Mouse (Mus musculus): ENCODE data around the gene Rhox7a. TPM values are rescaled to one million over a fixed set of nuclear protein-coding genes. Genes with fewer than 3 reads are reported as not detected.
"Not testable (repeated sequence)": the region's sequence is repeated elsewhere in the genome, so short reads cannot be mapped to it uniquely, and the experiment has no call there.

Rhox7a gene
- polyA plus RNA-seq (2015; fragmentation: Nextera tagmentation; extraction: Ambion mirVana), result not detected in 2 replicates

DNA sequence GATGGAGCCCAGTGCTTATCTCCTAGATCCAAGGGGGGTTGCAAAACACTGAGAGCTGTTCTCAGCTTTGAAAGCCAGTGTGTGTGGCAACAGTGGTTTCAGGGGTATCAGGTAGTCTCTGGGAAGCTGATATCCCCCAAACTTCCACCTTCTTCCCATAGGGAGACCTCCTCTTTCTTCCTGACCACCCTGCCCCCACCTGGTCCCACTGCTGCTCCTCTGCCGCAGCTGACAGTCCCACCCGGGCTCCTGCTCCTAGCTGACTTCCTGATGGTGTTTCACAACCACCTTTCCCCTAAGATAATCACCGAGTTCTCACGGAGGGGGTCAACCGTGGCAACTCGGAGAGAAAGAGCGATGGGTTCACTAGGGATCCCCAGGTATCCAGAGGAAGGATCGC, at the start of gene Rhox7a:
Rhox7a (plus strand) TSS at position 301 of the 400 bp plus-strand sequence.
- WGBS, result 77% methylated on average over 8 of the region's 8 CpGs
- H3K27me3 ChIP-seq (replicated peaks; ENCODE audit: control insufficient read depth, insufficient read depth, low read length); H3K4me2 ChIP-seq (replicated peaks; ENCODE audit: low read depth); H3K4me1 ChIP-seq (replicated peaks; ENCODE audit: control insufficient read depth, insufficient read depth, low read length); H3K36me3 ChIP-seq (ENCODE audit: control insufficient read depth, insufficient read depth); H3K27ac ChIP-seq (ENCODE audit: low read depth, low read length); ATAC-seq; H3K9ac ChIP-seq (ENCODE audit: low read depth, low read length); H3K4me3 ChIP-seq (ENCODE audit: low read depth, low read length); H3K9me3 ChIP-seq (ENCODE audit: control insufficient read depth): not testable (repeated sequence)

DNA sequence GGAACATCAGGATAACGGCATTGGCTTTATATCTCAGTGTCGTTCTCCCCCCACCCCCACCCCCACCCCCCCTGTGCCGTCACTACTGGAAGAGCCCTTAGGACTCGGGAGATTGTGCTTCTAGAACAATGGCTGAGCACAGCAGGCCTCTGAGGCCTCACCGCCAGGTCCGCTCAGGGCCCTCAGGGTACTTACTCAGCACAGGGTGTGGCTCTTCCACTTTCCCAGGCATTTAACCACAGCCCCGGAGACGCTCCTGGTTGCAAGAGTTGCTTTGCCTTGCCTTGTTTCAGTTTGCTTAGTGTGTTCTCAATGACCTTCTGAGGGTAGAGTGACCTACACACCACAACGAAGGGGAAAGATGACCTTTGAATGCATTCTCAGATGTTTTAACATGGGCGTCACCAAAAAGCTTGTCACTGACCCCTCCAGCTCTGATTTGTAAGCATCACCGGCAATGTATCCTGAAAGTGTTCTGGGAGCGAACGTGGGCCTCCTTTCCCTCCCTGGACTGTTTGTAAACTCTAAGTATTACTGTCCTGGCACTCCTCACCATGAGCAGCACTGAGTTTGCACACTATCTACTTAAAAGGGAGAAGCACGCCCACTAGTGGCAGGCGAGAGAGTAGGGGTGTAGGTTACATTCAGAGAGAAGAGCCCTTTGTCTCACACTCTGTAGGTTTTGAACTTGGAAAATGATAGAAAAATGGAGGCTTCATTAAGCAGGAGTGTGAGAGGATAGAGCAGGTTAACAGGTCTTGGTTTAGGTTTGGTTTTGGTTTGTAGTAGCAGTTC, 24.0 kb upstream of the Rhox7a start:
- Histone ChIP-seq H3K4me1 (replicated peaks; ENCODE audit: control insufficient read depth, insufficient read depth, low read length) (no peaks in the 10 kb centered on the region), H3K36me3 (ENCODE audit: control insufficient read depth, insufficient read depth) (no peaks in the 10 kb centered on the region), H3K9me3 (ENCODE audit: control insufficient read depth) (no peaks in the 10 kb centered on the region), H3K27me3 (replicated peaks; ENCODE audit: control insufficient read depth, insufficient read depth, low read length) (no peaks in the 10 kb centered on the region), H3K27ac (ENCODE audit: low read depth, low read length) (no peak overlapping the region), H3K4me2 (replicated peaks; ENCODE audit: low read depth) (no peak overlapping the region), H3K9ac (ENCODE audit: low read depth, low read length) (no peak overlapping the region), H3K4me3 (ENCODE audit: low read depth, low read length) (no peak overlapping the region)
- no peak for ATAC-seq
- TF ChIP-seq CTCF (IDR thresholded peaks at IDR 0.05; ENCODE audit: low read depth), result peak; percentile 44
- 73% methylated on average over 15 of the region's 15 CpGs for WGBS

DNA sequence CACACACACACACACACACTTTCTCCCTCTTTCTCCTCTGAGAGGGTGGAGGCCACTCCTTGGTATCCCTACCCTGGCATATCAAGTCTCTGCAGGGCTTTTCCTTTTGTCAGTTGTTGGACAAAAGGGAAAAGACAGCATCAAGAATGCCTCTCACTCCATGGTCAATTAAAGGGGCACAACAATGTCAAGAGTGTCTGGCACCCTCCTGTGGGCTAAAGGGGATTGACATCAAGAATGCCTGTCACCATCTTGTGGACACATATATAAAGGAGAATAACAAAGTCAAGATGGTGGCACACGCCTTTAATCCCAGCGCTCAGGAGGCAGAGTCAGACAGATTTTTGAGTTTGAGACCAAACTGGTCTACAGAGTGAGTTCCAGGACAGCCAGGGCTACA, 22.1 kb upstream of the Rhox7a start:
- Histone ChIP-seq H3K4me1 (replicated peaks; ENCODE audit: control insufficient read depth, insufficient read depth, low read length) (no peaks in the 10 kb centered on the region), H3K9me3 (ENCODE audit: control insufficient read depth) (no peaks in the 10 kb centered on the region), H3K36me3 (ENCODE audit: control insufficient read depth, insufficient read depth) (no peaks in the 10 kb centered on the region), H3K9ac (ENCODE audit: low read depth, low read length) (no peak overlapping the region), H3K27ac (ENCODE audit: low read depth, low read length) (no peak overlapping the region), H3K4me2 (replicated peaks; ENCODE audit: low read depth) (no peak overlapping the region), H3K4me3 (ENCODE audit: low read depth, low read length) (no peak overlapping the region), H3K27me3 (replicated peaks; ENCODE audit: control insufficient read depth, insufficient read depth, low read length) (no peaks in the 10 kb centered on the region)
- 0 out of 2 replicates have a peak, but pooled peaks have one; percentile 8 for TF ChIP-seq CTCF (IDR thresholded peaks at IDR 0.05; ENCODE audit: low read depth)
- no peak for ATAC-seq
- WGBS, result 82% methylated on average over 2 of the region's 2 CpGs

- Histone ChIP-seq H3K4me2 (replicated peaks; ENCODE audit: low read depth) (no peak overlapping the region), H3K9me3 (ENCODE audit: control insufficient read depth) (no peaks in the 10 kb centered on the region), H3K36me3 (ENCODE audit: control insufficient read depth, insufficient read depth) (no peaks in the 10 kb centered on the region), H3K4me3 (ENCODE audit: low read depth, low read length) (no peak overlapping the region), H3K27me3 (replicated peaks; ENCODE audit: control insufficient read depth, insufficient read depth, low read length) (no peaks in the 10 kb centered on the region), H3K4me1 (replicated peaks; ENCODE audit: control insufficient read depth, insufficient read depth, low read length) (no peaks in the 10 kb centered on the region), H3K9ac (ENCODE audit: low read depth, low read length) (no peak overlapping the region), H3K27ac (ENCODE audit: low read depth, low read length) (no peak overlapping the region)
- WGBS, result 23% methylated on average over 5 of the region's 5 CpGs
- ATAC-seq, result no peak
- peak; percentile 72 for TF ChIP-seq CTCF (IDR thresholded peaks at IDR 0.05; ENCODE audit: low read depth)
These were observed 20.3 kb upstream of the Rhox7a start for GRCm38 (mm10) chrX:37811179-37811578.

- Histone ChIP-seq H3K27me3 (replicated peaks; ENCODE audit: control insufficient read depth, insufficient read depth, low read length) (no peaks in the 10 kb centered on the region), H3K27ac (ENCODE audit: low read depth, low read length) (no peak overlapping the region), H3K9me3 (ENCODE audit: control insufficient read depth) (no peaks in the 10 kb centered on the region), H3K4me2 (replicated peaks; ENCODE audit: low read depth) (peak overlapping the region; percentile 27; the same call in 1 of the 2 replicates), H3K36me3 (ENCODE audit: control insufficient read depth, insufficient read depth) (no peaks in the 10 kb centered on the region), H3K9ac (ENCODE audit: low read depth, low read length) (no peak overlapping the region), H3K4me3 (ENCODE audit: low read depth, low read length) (no peak overlapping the region), H3K4me1 (replicated peaks; ENCODE audit: control insufficient read depth, insufficient read depth, low read length) (no peaks in the 10 kb centered on the region)
- TF ChIP-seq CTCF (IDR thresholded peaks at IDR 0.05; ENCODE audit: low read depth), result peak; percentile 39
- ATAC-seq, result 0 out of 2 replicates have a peak, but pooled peaks have one; percentile 10
- 68% methylated on average over 10 of the region's 10 CpGs for WGBS
These were observed 15.8 kb upstream of the Rhox7a start for GRCm38 (mm10) chrX:37815665-37816064.

DNA sequence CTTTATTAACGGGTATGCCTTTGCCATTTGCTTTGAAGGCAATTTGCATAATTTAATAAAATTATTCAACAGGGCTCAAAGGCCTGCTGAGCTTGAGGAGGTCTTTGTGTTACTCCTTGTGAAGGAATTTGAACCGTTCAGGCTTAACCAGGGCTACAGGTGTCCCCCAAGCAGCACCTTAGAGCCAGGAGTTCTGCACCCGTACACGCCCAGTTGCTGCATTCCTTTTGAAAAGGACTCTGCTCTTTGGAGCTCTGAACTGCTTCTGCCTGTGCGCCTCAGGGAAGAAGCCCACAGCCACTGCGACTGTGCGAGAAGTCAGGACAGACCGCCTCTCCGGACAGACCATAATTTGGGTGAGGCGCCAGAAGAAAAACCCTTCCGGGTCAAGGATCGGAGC, 4.9 kb upstream of the Rhox7a start, which contains the start of gene Rhox6:
Rhox6 (plus strand) TSS at position 301 of the 400 bp plus-strand sequence.
- not testable (repeated sequence) for H3K27ac ChIP-seq (ENCODE audit: low read depth, low read length); H3K9me3 ChIP-seq (ENCODE audit: control insufficient read depth); H3K4me1 ChIP-seq (replicated peaks; ENCODE audit: control insufficient read depth, insufficient read depth, low read length); H3K27me3 ChIP-seq (replicated peaks; ENCODE audit: control insufficient read depth, insufficient read depth, low read length); H3K4me2 ChIP-seq (replicated peaks; ENCODE audit: low read depth); H3K36me3 ChIP-seq (ENCODE audit: control insufficient read depth, insufficient read depth); ATAC-seq; H3K9ac ChIP-seq (ENCODE audit: low read depth, low read length); H3K4me3 ChIP-seq (ENCODE audit: low read depth, low read length)
- 88% methylated on average over 4 of the region's 12 CpGs for WGBS
